Mouse (Mus musculus): ENCODE results near the gene Cnep1r1. TPM values are rescaled to one million over a fixed set of nuclear protein-coding genes. Genes with fewer than 3 reads are reported as not detected.
A peak's percentile ranks its signal among the peaks of the same experiment; 100 is the strongest.

The Cnep1r1 gene
- polyA plus RNA-seq, 1 experiment from 2014 or later, result 32.0 TPM

GRCm38 (mm10) chr8:88160237-88160995 lies 41.8 kb downstream of the Cnep1r1 start:
- no peaks in the 10 kb centered on the region for H3K27me3 ChIP-seq (ENCODE audit: control insufficient read depth, insufficient read depth, low read length)
- 89% methylated on average over 9 of the region's 10 CpGs for WGBS (ENCODE audit: insufficient replicate concordance)
- H3K4me2 ChIP-seq, result no peak overlapping the region
- H3K36me3 ChIP-seq (ENCODE audit: control insufficient read depth, insufficient read depth, low read length), result peaks cover 42% of the 10 kb centered on the region
- no peaks in the 10 kb centered on the region for H3K4me1 ChIP-seq (ENCODE audit: control insufficient read depth, insufficient read depth, low read length)
- ATAC-seq (replicated peaks; ENCODE audit: insufficient number of reproducible peaks, low FRiP score, low TSS enrichment), result no peak
- H3K4me3 ChIP-seq (ENCODE audit: low read depth, low read length), result no peak overlapping the region
- H3K9me3 ChIP-seq (replicated peaks; ENCODE audit: control insufficient read depth, low read length), result no peaks in the 10 kb centered on the region
- no peak overlapping the region for H3K9ac ChIP-seq (ENCODE audit: low read depth, low read length)
- no peak overlapping the region for H3K27ac ChIP-seq (ENCODE audit: low read depth, low read length)

GRCm38 (mm10) chr8:88161439-88161838 lies 42.9 kb downstream of the Cnep1r1 start:
- Histone ChIP-seq H3K9ac (ENCODE audit: low read depth, low read length) (no peak overlapping the region), H3K4me3 (ENCODE audit: low read depth, low read length) (no peak overlapping the region), H3K9me3 (replicated peaks; ENCODE audit: control insufficient read depth, low read length) (no peaks in the 10 kb centered on the region), H3K4me1 (ENCODE audit: control insufficient read depth, insufficient read depth, low read length) (no peaks in the 10 kb centered on the region), H3K27me3 (ENCODE audit: control insufficient read depth, insufficient read depth, low read length) (no peaks in the 10 kb centered on the region), H3K4me2 (no peak overlapping the region), H3K36me3 (ENCODE audit: control insufficient read depth, insufficient read depth, low read length) (peaks cover 42% of the 10 kb centered on the region), H3K27ac (ENCODE audit: low read depth, low read length) (no peak overlapping the region)
- WGBS (ENCODE audit: insufficient replicate concordance), result 69% methylated on average over 5 of the region's 5 CpGs
- no peak for ATAC-seq (replicated peaks; ENCODE audit: insufficient number of reproducible peaks, low FRiP score, low TSS enrichment)

- Histone ChIP-seq H3K4me2 (no peak overlapping the region), H3K27ac (ENCODE audit: low read depth, low read length) (no peak overlapping the region), H3K9me3 (replicated peaks; ENCODE audit: control insufficient read depth, low read length) (no peaks in the 10 kb centered on the region), H3K9ac (ENCODE audit: low read depth, low read length) (no peak overlapping the region), H3K4me3 (ENCODE audit: low read depth, low read length) (no peak overlapping the region), H3K4me1 (ENCODE audit: control insufficient read depth, insufficient read depth, low read length) (no peaks in the 10 kb centered on the region), H3K27me3 (ENCODE audit: control insufficient read depth, insufficient read depth, low read length) (no peaks in the 10 kb centered on the region), H3K36me3 (ENCODE audit: control insufficient read depth, insufficient read depth, low read length) (0 out of 2 replicates have a peak, but pooled peaks cover 5% of the 10 kb centered on the region)
- WGBS (ENCODE audit: insufficient replicate concordance), result 86% methylated on average over 7 of the region's 7 CpGs
- ATAC-seq (replicated peaks; ENCODE audit: insufficient number of reproducible peaks, low FRiP score, low TSS enrichment), result no peak
Observed at GRCm38 (mm10) chr8:88175264-88175663, 56.7 kb downstream of the Cnep1r1 start.

- no peak overlapping the region for H3K4me2 ChIP-seq
- no peak overlapping the region for H3K4me3 ChIP-seq (ENCODE audit: low read depth, low read length)
- 78% methylated on average over 8 of the region's 8 CpGs for WGBS (ENCODE audit: insufficient replicate concordance)
- no peak overlapping the region for H3K27ac ChIP-seq (ENCODE audit: low read depth, low read length)
- H3K36me3 ChIP-seq (ENCODE audit: control insufficient read depth, insufficient read depth, low read length), result no peaks in the 10 kb centered on the region
- H3K9ac ChIP-seq (ENCODE audit: low read depth, low read length), result no peak overlapping the region
- no peaks in the 10 kb centered on the region for H3K4me1 ChIP-seq (ENCODE audit: control insufficient read depth, insufficient read depth, low read length)
- H3K27me3 ChIP-seq (ENCODE audit: control insufficient read depth, insufficient read depth, low read length), result no peaks in the 10 kb centered on the region
- ATAC-seq (replicated peaks; ENCODE audit: insufficient number of reproducible peaks, low FRiP score, low TSS enrichment), result no peak
- no peaks in the 10 kb centered on the region for H3K9me3 ChIP-seq (replicated peaks; ENCODE audit: control insufficient read depth, low read length)
Observed at GRCm38 (mm10) chr8:88177291-88177690, 58.7 kb downstream of the Cnep1r1 start.

- ATAC-seq (replicated peaks; ENCODE audit: insufficient number of reproducible peaks, low FRiP score, low TSS enrichment), result no peak
- H3K27ac ChIP-seq (ENCODE audit: low read depth, low read length), result no peak overlapping the region
- H3K4me2 ChIP-seq, result no peak overlapping the region
- no peaks in the 10 kb centered on the region for H3K27me3 ChIP-seq (ENCODE audit: control insufficient read depth, insufficient read depth, low read length)
- no peaks in the 10 kb centered on the region for H3K36me3 ChIP-seq (ENCODE audit: control insufficient read depth, insufficient read depth, low read length)
- no peaks in the 10 kb centered on the region for H3K4me1 ChIP-seq (ENCODE audit: control insufficient read depth, insufficient read depth, low read length)
- 69% methylated on average over 2 of the region's 2 CpGs for WGBS (ENCODE audit: insufficient replicate concordance)
- H3K9ac ChIP-seq (ENCODE audit: low read depth, low read length), result no peak overlapping the region
- no peak overlapping the region for H3K4me3 ChIP-seq (ENCODE audit: low read depth, low read length)
- H3K9me3 ChIP-seq (replicated peaks; ENCODE audit: control insufficient read depth, low read length), result no peaks in the 10 kb centered on the region
Observed at GRCm38 (mm10) chr8:88183121-88183520, 64.6 kb downstream of the Cnep1r1 start.

Small RNAs within 50 kb of the gene (microRNA-seq; reads per million reads assigned to microRNA genes)
- 0.68 reads per million, percentile 4 among the genes with 10 or more reads in this experiment for gene Mir7071 (ENCODE audit: borderline number of aligned reads)

Other genes with a start within 250 kb of the Cnep1r1 start
- gene Zfp423, start 159.2 kb upstream of the Cnep1r1 start, polyA plus RNA-seq (2014; fragmentation: Nextera tagmentation; extraction: Ambion mirVana), result 8.2 and 8.9 TPM in 2 replicates
- gene Heatr3, start 19.1 kb downstream of the Cnep1r1 start, polyA plus RNA-seq (2014; fragmentation: Nextera tagmentation; extraction: Ambion mirVana), result 34.1 and 35.8 TPM in 2 replicates
- gene Tent4b, start 80.4 kb downstream of the Cnep1r1 start, polyA plus RNA-seq (2014; fragmentation: Nextera tagmentation; extraction: Ambion mirVana), result 8.5 and 9.7 TPM in 2 replicates
- gene Adcy7, start 153.6 kb downstream of the Cnep1r1 start, polyA plus RNA-seq (2014; fragmentation: Nextera tagmentation; extraction: Ambion mirVana), result 2.4 and 2.9 TPM in 2 replicates
- gene Brd7, start 243.4 kb downstream of the Cnep1r1 start, polyA plus RNA-seq (2014; fragmentation: Nextera tagmentation; extraction: Ambion mirVana), result 73.3 and 79.7 TPM in 2 replicates

Data from heart, embryonic 11.5 days (tissue).